In the genomic region with DNA sequence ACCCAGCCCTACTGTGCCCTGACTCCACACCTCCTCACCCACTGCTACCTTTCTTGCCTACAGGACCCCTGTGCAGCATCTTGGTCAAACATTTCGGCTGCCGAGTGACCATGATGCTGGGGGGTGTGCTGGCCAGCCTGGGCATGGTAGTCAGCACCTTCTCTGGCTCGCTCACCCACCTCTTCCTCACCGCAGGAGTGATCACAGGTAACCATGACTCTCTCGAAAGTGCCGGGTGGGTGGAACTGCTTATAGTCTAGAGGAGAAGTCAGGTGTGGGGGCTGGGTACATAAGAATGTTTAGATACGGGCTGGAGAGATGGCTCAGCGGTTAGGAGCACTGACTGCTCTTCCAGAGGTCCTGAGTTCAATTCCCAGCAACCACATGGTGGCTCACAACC, we compare ENCODE assay signal across 29 mouse cellular contexts. TPM values are rescaled to one million over a fixed set of nuclear protein-coding genes. Genes with fewer than 3 reads are reported as not detected.
A peak's percentile ranks its signal among the peaks of the same experiment; 100 is the strongest.
DNase-seq lines count a peak whose midpoint lies in the region; ATAC-seq and TF ChIP-seq lines count a peak whose summit lies in the region.
"Had no signal": no experiment of that assay in that cellular context is flagged by ENCODE, and none has a peak within 500 bp of the region (broad histone marks: within the 10 kb centered on the region; RNA-seq: fewer than 3 reads in every experiment).

No protein-coding gene starts in this region.

- 0 out of 2 replicates have a peak overlapping the region, but pooled peaks have one; percentile 0 for H3K4me3 ChIP-seq in heart, embryonic 15.5 days
- no peak overlapping the region for H3K4me3 ChIP-seq in kidney, postnatal 0 days (replicated peaks; ENCODE audit: low read depth, low read length)
- H3K4me3 ChIP-seq: heart, embryonic 10.5 days; limb, embryonic 12.5 days; midbrain, embryonic 10.5 days; myocyte had no signal

- H3K4me1 ChIP-seq in heart, embryonic 15.5 days (replicated peaks): peaks cover 10% of the 10 kb centered on the region
- H3K4me1 ChIP-seq in kidney, postnatal 0 days (replicated peaks; ENCODE audit: insufficient read depth, low read length): no peaks in the 10 kb centered on the region

- no peak for DNase-seq in heart, adult 8-10 months (ENCODE audit: low spot score)
- DNase-seq in kidney, postnatal 0 days (ENCODE audit: low spot score): no peak
- DNase-seq in kidney, postnatal 25 days: no peak
- peak; percentile 65 for DNase-seq in thymus, postnatal 0 days (ENCODE audit: low spot score)
- no peak for DNase-seq in cerebellum, postnatal 36 days
- no peak for DNase-seq in frontal cortex, postnatal 36 days (ENCODE audit: low spot score in 2 of 2)
- DNase-seq: adrenal gland, adult 8-10 months; cerebellum, adult 11-12 months; cerebellum, postnatal 10 days; heart, postnatal 4 days; liver, postnatal 0 days had no signal

- no peaks in the 10 kb centered on the region; the same call in 1 of the 2 replicates for H3K27me3 ChIP-seq in heart, embryonic 15.5 days
- no peaks in the 10 kb centered on the region for H3K27me3 ChIP-seq in kidney, postnatal 0 days (ENCODE audit: insufficient read depth, low read length)

- no peak overlapping the region for H3K27ac ChIP-seq in heart, embryonic 15.5 days
- H3K27ac ChIP-seq in kidney, postnatal 0 days: no peak overlapping the region
- H3K27ac ChIP-seq: heart, embryonic 10.5 days; hindbrain, embryonic 14.5 days; limb, embryonic 12.5 days; midbrain, embryonic 10.5 days; stomach, postnatal 0 days had no signal

- ATAC-seq in heart, embryonic 15.5 days (replicated peaks; ENCODE audit: insufficient number of reproducible peaks, insufficient read depth, low FRiP score, low read depth): no peak
- no peak for ATAC-seq in kidney, postnatal 0 days (replicated peaks; ENCODE audit: low FRiP score, low read depth)
- ATAC-seq: activated CD4-positive, CD25-positive, alpha-beta regulatory T cell, adult 4 months; liver, postnatal 0 days; lung, postnatal 0 days; midbrain, embryonic 16.5 days had no signal

- no peak for TF ChIP-seq CTCF in kidney, postnatal 0 days (IDR thresholded peaks at IDR 0.05; ENCODE audit: low read depth)

- H3K4me2 ChIP-seq in heart, embryonic 15.5 days: no peak overlapping the region; the same call in 1 of the 2 replicates
- peak overlapping the region; percentile 12; the same call in 1 of the 2 replicates for H3K4me2 ChIP-seq in kidney, postnatal 0 days (ENCODE audit: low read length)
- H3K4me2 ChIP-seq: hindbrain, embryonic 14.5 days; limb, embryonic 12.5 days; liver, embryonic 11.5 days had no signal

- no peak overlapping the region for H3K9ac ChIP-seq in heart, embryonic 15.5 days
- no peak overlapping the region for H3K9ac ChIP-seq in kidney, postnatal 0 days (ENCODE audit: low read depth, low read length)
- H3K9ac ChIP-seq: hindbrain, embryonic 14.5 days; limb, embryonic 12.5 days; liver, postnatal 0 days had no signal

- H3K36me3 ChIP-seq in heart, embryonic 15.5 days: no peaks in the 10 kb centered on the region
- H3K36me3 ChIP-seq in kidney, postnatal 0 days (ENCODE audit: insufficient read depth, low read length): no peaks in the 10 kb centered on the region
- H3K36me3 ChIP-seq: heart, embryonic 10.5 days; limb, embryonic 12.5 days; midbrain, embryonic 10.5 days had no signal

- H3K9me3 ChIP-seq in heart, embryonic 15.5 days (replicated peaks): no peaks in the 10 kb centered on the region
- H3K9me3 ChIP-seq in kidney, postnatal 0 days (replicated peaks; ENCODE audit: low read length): no peaks in the 10 kb centered on the region
- H3K9me3 ChIP-seq: heart, embryonic 10.5 days; limb, embryonic 12.5 days; midbrain, embryonic 10.5 days had no signal

- 84% methylated on average over 8 of the region's 8 CpGs for WGBS in heart, embryonic 15.5 days
- 66% methylated on average over 8 of the region's 8 CpGs for WGBS in kidney, postnatal 0 days

RNA-seq across cellular contexts. Expression of a gene that starts 2.6 kb away (rescaled TPM):
- 0.57 and 5.0 TPM in 2 replicates for polyA plus RNA-seq in heart, embryonic 15.5 days (2015; fragmentation: Nextera tagmentation; extraction: Ambion mirVana)
- total RNA-seq in heart, adult 8-10 months (2022): not detected
- polyA plus RNA-seq in kidney, postnatal 0 days (2015; fragmentation: Nextera tagmentation; extraction: Ambion mirVana): 47.7 and 51.1 TPM in 2 replicates
- 206 and 207 TPM in 2 replicates for polyA plus RNA-seq in thymus, postnatal 0 days (2015; fragmentation: Nextera tagmentation; extraction: Ambion mirVana)
- total RNA-seq: gastrocnemius, adult 18-20 months; gastrocnemius, postnatal 4 days; layer of hippocampus, adult 18-20 months; layer of hippocampus, postnatal 25 days; MEL had no signal
- polyA plus RNA-seq: embryonic facial prominence, embryonic 11.5 days; hindbrain, embryonic 14.5 days; limb, embryonic 12.5 days; liver, embryonic 11.5 days had no signal

RNA-seq across cellular contexts. Expression of a gene that starts 10.6 kb away (rescaled TPM):
- 4.6 and 6.2 TPM in 2 replicates for polyA plus RNA-seq in heart, embryonic 15.5 days (2015; fragmentation: Nextera tagmentation; extraction: Ambion mirVana)
- 1 to 10 TPM; 1.2 to 2.2 (median 1.9) TPM for total RNA-seq in heart, adult 8-10 months (2022)
- polyA plus RNA-seq in kidney, postnatal 0 days (2015; fragmentation: Nextera tagmentation; extraction: Ambion mirVana): 6.9 and 8.3 TPM in 2 replicates
- 30.0 and 34.5 TPM in 2 replicates for polyA plus RNA-seq in thymus, postnatal 0 days (2015; fragmentation: Nextera tagmentation; extraction: Ambion mirVana)

RNA-seq across cellular contexts. Expression of a gene that starts 24.5 kb away (rescaled TPM):
- polyA plus RNA-seq in heart, embryonic 15.5 days (2015; fragmentation: Nextera tagmentation; extraction: Ambion mirVana): 0.06 TPM in 1 of 2 replicates, not detected in the other
- total RNA-seq in heart, adult 8-10 months (2022): under 1 TPM in 1 of 4 experiments, not detected in 3; 0.16 TPM
- 0.13 and 0.49 TPM in 2 replicates for polyA plus RNA-seq in kidney, postnatal 0 days (2015; fragmentation: Nextera tagmentation; extraction: Ambion mirVana)
- polyA plus RNA-seq in thymus, postnatal 0 days (2015; fragmentation: Nextera tagmentation; extraction: Ambion mirVana): 0.89 and 1.1 TPM in 2 replicates
- total RNA-seq: adrenal gland, adult 8-10 months; gastrocnemius, adult 18-20 months; gastrocnemius, postnatal 4 days; heart, postnatal 4 days; layer of hippocampus, adult 18-20 months; layer of hippocampus, postnatal 25 days; MEL had no signal
- polyA plus RNA-seq: activated CD4-positive, CD25-positive, alpha-beta regulatory T cell, adult 4 months; embryonic facial prominence, embryonic 11.5 days; hindbrain, embryonic 14.5 days; limb, embryonic 12.5 days; lung, postnatal 0 days; midbrain, embryonic 16.5 days; myocyte; neural tube, embryonic 14.5 days had no signal

RNA-seq across cellular contexts. Expression of a gene that starts 26.8 kb away (rescaled TPM):
- 49.6 and 62.1 TPM in 2 replicates for polyA plus RNA-seq in heart, embryonic 15.5 days (2015; fragmentation: Nextera tagmentation; extraction: Ambion mirVana)
- 10 to 100 TPM in 2 of 4 experiments, 1 to 10 TPM in 2; 8.7 to 14.9 (median 10.1) TPM for total RNA-seq in heart, adult 8-10 months (2022)
- 90.6 and 94.3 TPM in 2 replicates for polyA plus RNA-seq in kidney, postnatal 0 days (2015; fragmentation: Nextera tagmentation; extraction: Ambion mirVana)
- 210 and 221 TPM in 2 replicates for polyA plus RNA-seq in thymus, postnatal 0 days (2015; fragmentation: Nextera tagmentation; extraction: Ambion mirVana)

RNA-seq across cellular contexts. Expression of a gene that starts 44.9 kb away (rescaled TPM):
- 11.5 and 14.7 TPM in 2 replicates for polyA plus RNA-seq in heart, embryonic 15.5 days (2015; fragmentation: Nextera tagmentation; extraction: Ambion mirVana)
- total RNA-seq in heart, adult 8-10 months (2022): 10 to 100 TPM; 29.3 to 34.0 (median 29.7) TPM
- 19.8 and 22.2 TPM in 2 replicates for polyA plus RNA-seq in kidney, postnatal 0 days (2015; fragmentation: Nextera tagmentation; extraction: Ambion mirVana)
- polyA plus RNA-seq in thymus, postnatal 0 days (2015; fragmentation: Nextera tagmentation; extraction: Ambion mirVana): 30.5 and 37.5 TPM in 2 replicates
